Mouse (Mus musculus) liver (tissue): ENCODE results near the gene Mfap2.
A peak's percentile ranks its signal among the peaks of the same experiment; 100 is the strongest.

ENCODE experiments used
- DNase-seq: peaks from one replicate; pipeline ENCODE4 v3.0.0-alpha.2; 2020; ENCODE audit warnings: mixed read lengths

The Mfap2 gene

DNA sequence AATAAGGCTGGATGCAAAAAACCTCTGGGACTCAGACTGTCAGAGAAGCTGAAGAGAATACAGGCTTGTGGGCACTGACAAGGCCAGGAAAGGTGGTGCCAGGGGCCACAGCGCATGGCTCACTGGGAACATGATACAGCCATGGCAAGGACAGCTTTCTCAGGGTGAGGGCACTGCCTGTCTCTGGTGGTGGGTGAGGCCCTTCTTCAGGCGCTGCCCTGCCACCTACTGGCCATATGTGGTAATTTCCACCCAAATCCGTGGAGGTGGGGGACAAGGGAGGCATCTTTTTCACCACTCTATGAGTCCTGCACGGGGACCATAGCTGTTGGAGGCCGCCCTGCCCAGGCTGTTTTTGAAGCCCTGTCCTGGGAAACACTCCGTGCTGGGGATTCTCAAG, 21.5 kb downstream of the Mfap2 start:
- peak; percentile 77 for DNase-seq

DNA sequence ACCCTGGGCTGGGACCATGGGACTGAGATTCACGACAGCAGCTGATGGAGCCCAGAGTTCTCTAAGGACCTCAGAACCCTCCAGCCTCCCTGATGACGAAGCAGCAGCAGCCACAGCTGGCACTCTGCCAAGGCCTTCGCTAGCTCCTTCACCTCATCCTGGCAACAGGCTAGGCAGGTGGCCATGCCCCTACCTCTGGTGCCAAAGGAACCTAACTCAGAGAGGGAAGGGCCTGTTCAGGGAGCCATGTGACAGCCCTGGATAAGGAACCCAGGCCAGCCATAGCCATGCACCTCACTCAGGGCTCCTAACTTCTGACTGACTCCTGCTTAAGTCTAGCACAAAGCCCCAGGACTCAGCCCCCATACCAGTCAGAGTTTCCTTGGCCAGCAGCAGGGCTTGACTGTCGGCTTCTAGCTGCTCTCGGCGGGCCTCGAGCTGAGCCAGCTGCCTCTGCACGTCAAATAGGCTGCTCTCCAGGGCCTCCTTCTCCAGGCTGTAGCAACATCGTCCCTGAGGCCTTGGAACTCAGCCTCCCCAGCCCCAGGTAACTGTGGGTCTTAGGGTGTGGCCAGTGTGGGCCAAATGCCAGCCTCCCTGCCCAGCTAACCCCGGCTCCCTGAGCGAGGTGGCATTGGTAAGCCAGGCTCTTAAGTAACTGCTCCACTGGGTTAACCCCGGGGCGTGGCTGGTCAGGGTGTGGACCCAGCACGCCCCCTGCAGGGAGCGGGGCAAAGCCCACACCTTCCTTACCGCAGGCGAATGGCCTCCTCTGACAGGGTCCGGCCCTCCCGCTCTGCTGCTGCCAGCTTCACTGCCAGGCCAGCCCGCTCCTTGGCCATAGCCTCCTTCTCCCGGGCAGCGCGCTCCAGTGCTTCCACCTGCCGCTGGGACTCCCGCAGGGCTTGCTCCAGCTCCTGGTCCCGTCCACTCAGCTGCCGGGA, 23.7 kb downstream of the Mfap2 start:
- DNase-seq, result no peak

DNA sequence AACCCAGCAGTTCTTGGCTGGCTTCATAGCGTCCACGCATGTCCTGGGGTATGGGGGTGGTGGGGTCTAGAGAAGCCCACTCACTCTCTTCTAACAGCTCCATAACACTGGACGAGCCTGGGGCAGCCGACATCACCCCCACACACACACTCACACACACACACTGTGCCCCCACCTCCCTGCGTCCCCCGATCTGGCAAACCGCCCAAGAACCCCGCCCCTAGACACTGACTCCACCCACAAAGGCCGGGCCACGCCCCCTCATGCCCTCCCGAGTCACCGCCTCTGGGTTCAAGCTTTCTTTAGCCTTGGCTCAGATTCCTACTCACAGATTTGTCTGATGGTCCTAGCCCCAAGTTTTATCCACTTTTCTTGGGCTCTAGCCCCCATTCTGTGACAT, 30.9 kb downstream of the Mfap2 start:
- DNase-seq, result no peak

DNA sequence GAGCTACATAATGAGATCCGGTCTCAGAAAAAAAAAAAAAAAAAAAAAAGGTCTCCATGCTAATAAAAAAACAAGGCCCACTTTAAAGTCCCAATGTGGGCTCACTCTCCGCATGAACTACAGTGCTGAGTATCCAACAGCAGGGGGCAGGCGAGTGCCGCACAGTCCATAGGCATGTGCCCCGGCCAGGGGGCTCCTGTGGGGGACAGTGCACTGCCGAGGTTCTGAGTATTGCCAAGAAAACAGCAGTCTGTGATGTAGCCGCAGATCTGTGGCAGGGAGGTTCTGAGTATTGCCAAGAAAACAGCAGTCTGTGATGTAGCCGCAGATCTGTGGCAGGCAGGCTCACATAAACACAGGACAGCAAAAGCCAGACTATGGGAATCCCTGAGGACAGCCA, 34.6 kb downstream of the Mfap2 start:
- DNase-seq, result peak; percentile 67

DNA sequence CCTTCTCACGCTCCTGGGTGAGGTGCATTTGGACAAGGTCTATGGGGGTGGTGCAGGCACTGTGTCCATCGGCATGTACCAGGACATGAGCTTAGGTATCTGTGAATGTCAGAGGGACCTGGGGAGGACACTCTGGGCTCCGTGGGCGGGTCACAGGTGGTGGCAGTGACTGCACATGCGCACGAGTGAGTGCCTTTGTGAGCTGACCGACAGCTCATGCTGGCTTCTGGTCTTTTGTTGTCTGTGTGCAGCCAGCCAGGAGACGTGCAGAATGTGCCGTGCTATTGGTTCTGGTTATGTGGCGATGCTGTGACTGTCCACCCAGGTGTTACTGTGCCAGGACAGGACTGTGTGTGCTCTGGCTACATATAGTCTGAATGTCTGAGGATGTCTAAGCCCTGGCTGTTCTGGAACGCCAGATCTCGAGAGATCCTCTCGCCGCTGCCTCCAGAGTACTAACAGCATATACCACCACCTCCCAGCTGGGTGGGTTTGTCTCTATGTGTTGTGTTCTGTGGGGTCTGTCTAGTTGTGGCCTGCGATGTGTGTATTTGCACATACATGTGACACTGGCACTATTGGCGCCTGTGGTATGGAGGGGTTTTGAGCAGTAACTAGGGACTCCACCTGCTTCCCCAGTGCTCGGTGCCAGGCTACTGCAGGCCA, 38.7 kb downstream of the Mfap2 start:
- DNase-seq, result no peak

DNA sequence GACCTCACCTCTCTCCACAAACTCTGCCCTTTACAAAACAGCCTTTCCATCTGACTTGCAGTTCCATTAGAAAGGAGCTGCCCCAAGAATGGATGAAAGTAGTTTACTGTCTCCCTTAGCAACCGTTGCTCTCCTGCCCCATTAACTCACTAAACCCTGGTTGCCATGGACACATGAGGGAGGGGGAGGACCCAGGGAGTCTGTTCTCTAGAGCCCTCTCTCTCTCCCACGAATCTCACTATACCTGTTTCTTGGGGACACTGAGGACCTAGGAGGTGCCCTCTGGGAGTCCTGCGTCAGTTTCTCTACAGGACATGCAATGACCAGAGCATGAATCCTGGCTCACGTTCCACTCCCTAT, 39.2 kb downstream of the Mfap2 start:
- DNase-seq, result no peak

DNA sequence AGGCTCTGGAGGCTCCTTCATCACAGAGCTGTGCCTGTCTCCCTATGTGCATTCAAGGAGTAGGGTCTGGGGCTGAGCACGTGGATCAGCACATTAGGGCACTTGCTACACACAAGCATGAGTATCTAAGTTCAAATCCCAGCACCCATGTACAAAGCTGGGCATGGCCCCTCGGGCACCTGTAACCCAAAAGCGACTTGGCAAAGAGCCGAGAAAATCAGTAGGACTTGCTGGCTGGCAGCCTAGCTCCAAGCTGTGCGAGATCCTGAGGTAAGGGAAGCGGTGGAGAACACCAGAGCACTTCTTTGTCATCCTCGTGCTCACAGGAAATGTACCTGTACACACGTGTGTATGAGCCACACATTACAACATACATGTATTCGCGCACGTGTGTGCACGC, 42.2 kb downstream of the Mfap2 start:
- DNase-seq, result no peak

DNA sequence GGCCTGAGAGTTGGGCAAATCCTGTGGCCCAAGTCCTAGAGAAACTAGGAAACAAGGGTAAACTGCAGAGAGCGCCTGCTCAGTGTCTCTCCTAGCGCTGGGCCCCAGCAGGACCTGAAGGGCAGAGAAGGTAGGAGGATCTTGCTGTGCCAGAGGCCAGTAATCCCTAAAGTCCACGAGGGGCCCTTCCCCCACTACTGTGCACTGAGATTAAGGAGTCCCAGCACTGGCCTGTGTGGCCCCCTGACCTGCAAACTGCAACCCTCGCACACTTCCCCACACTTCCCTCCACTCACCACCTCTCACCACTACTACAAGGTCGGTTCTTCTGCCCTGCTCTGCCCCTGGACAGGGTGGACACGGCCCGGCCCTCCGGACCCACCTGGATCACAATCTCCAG, 42.9 kb downstream of the Mfap2 start:
- DNase-seq, result no peak

DNA sequence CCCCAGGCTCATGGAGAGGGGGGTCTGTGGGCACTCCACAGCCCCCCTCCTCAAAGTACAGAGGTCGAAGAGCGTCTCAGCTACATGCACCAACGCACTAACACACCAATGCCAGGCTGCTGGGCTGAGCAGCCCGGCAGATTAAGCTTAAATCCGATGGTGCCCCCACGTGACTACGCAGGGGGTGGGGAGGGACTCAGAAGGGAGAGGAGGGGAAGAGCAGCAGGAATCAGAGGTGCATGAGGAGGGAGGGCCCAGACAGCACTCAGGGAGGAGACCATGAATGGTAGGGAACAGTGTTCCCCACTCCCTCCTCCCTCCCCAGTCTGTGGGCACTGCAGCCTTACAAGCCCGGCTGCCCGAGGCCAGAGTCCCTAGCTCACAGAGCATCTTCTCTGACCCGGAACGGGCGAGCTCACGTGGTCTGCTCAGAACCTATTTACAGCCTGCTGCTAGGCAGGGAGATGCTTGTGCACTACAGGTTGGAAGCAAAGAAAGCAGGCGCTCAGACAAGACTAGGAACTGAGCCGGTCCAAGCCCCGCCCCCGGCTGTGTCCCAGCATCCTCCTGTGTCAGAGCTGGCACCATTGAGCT, 43.4 kb downstream of the Mfap2 start:
- DNase-seq, result no peak

DNA sequence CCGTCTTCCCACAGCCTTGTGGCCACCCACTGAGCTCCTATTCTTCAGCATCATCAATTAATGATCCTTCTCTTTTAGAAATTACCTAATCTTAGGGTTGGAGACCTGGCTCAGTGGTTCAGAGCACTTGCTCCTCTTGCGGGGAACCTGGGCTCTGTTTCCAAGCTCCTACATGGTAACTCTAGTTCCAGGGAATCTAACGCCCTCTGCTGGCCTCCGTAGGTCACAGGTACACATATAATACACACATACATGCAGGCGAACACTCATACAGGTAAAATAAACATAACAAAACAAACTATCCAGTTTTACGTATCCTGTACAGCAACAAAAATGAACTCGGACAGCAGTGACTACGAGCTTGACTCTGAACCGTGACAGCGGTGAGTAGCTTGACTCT, 46.8 kb downstream of the Mfap2 start:
- no peak for DNase-seq

DNA sequence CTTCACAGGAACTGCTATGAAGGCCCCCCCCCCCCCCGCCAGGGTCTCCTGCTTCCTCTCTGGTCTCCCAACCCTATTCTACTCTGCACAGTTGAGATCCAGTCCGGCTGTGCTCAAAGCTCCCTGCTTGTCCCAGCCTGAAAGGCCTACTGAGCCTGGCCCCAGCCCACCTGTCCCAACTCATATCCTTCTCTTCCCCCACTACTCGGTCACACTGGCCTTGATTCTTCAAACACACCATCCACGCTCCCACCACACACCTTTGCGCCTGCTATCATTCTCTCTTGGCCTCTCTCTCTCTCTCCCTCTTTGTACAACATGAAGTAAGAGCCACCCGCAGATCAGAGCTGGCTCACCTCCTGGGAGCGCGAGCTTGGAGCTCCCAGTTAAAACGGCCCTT, 48.6 kb downstream of the Mfap2 start:
- no peak for DNase-seq

DNA sequence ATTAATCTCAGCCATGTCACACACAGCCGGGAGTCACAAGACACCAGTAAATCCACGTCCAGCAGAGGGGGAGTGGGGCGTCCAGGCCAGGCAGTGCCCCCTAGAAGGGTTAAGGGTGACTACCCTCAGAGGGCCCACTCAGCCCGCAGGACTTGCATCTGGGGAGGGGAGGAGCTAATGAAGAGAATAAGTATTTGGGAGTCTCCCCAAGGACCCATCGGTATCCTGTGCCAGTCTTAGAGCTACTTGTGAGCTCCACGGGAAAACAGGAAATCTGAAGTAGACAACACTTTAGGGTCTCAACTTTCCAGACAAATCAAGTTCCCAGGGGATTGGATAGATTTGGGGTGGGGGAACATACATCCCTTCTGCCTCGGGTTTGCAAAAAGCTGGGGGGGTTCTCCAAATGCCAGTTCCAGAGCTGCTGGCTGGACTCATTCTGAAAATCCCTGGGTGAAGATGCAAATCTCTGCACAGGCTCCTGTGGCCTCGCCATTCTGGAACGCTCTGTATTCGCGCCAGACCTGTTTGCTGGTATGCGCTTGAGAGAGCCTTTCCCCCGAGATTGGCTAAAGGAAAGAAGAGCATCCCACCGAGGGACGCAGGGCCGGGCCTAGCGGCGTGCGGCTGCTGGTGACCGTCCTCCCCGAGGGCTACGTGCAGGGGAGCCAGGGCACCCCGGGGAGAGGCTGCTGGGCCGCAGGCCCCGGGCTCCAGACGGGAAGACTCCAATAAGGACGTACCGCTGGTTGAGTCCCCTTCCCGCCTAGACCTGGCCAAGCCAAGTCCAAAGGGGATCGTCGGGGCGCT, 49.6 kb downstream of the Mfap2 start:
- no peak for DNase-seq

DNA sequence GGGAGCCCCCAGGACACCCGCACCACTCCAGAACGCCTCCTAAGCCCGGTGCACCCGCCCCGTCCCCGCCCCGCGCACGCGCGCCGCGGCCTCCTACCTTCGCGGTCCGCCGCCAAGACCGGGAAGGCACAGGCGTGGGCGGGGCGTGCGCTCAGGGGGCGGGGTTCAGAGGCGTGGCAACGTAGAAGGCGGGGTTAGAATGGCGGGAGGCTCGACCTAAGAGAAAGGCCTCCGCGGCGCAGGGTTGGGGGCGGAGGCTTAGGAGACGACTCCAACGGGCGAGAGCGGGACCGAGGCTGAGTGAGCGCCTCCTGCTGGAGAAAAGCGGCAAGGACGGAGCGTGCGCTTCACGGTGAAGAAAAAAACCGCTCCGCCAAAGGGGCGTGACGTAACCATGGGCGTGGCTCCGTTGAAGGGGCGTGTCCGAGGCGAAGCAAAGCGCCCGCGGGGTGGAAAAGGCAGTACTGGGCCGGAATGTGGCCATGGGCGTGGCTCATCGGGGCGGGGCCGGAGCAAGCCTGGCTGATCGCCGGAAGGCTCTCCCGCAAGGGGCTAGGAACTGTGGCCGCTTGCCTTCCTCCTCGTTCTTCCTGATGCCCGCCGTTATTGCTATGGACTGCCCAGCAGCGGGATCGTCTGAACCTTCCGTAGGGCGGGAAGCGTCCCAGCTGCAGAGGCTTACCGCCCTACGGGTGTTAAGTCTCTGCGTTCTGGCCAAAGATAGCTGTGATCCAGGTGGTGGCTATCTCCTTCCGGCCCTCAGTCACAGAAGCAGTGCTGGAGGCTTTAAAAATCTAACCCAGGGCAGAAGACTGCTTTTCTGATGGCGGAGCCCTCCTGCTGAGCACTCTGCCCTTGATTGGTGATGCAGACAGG, 50.4 kb downstream of the Mfap2 start, which contains the start of gene Crocc:
Crocc (minus strand) TSS at position 125 of the 876 bp plus-strand sequence.
- peak; percentile 99 for DNase-seq

DNA sequence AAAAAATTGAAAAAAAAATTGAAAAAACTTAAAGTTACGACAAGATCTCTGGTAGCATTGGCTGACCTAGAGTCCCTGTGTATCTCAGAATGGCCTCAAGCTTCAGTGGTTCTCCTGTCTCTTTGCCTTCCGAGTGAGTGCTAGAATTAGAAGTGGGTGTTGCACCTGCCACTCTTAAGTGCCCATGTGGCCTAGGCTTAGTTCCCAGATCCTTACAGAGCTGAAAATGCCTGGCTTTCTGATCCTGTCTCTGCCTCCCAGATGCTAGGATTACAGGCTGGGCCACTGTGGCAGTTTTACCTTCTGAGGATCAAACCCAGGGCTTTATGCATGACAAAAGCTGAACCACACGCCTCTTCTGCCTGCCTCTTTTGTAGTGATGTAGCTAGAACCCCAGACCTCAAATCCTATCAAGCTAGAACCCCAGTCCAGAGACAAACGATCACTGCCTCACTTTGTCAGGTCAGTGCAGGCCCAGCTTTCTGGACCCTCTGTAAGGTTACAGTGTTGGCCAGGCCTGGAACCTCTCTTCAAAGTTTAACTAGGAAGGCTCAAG, 54.0 kb downstream of the Mfap2 start:
- DNase-seq, result no peak

DNA sequence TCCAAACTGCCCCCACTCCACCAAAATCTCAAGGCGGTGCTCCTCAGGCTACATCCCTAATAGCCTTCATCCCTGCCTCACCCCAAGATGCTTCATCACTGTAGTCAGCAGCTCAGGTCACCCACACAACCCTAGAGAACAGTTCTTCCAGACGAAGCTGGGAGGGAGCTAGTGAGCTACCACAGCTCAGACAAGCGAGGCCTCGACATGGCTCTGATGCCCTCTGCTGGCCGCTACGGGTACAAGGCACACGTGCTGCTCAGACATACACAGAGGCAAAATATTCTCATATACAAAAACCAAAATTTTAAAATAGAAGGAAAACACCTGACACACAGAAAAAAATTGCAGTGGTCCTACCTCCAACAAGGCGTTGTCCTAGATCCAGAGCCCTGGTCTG, 54.9 kb downstream of the Mfap2 start:
- peak; percentile 89 for DNase-seq
